Mouse (Mus musculus) inflammation-experienced regulatory T-cells, adult 6 months (primary cell): ENCODE measurements around the gene Pmis2. TPM values are rescaled to one million over a fixed set of nuclear protein-coding genes. Genes with fewer than 3 reads are reported as not detected.

Experiments used
- ATAC-seq: one replicate; pipeline ENCODE4 v1.8.0; 2017
- polyA plus RNA-seq, 3 experiments: library from polyadenylated mRNA; unstranded; fragments of 100-300 nt; shearing (Covaris generic); gene quantifications; one replicate each; pipeline ENCODE4 v1.2.1; 2017

Gene Pmis2
- not detected for polyA plus RNA-seq

DNA sequence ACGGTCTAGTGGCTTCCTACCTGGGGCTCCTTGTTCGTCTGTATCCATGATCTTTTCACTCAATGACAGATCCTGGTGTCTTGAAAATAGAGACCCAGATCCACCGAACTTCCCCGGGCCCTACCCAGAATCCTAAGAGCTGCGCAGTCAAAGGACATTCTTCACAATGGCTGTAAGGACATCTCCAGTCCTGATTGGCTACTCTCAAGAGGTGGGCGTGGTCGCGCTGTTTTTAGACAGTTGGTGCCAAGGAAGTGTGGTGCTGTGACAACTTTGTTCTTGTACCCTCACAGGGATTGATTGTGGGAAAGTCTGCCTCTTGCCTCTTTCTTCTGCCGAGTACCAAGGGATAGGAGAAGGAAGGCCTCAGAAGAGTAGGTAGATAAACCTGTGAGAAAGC is at the start of gene Pmis2:
Pmis2 (minus strand) TSS at position 126 of the 400 bp plus-strand sequence.
- no peak for ATAC-seq

DNA sequence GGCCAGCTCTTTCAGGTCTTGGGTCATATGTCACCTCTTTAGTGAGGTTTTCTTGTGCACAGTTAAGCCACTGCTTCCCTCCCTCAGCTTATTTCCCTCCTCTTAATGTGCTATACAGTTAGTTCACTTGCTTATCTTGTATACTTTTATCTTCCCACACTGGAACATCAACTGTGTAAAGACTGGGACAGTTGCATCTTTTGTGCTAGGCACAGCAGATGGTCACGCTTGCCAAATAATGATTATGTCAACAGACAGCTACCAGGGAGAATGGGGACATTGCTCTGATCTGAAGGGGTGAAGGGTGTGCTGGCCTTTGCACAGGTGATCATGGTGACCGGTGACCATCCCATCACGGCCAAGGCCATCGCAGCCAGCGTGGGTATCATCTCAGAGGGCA is 48.3 kb upstream of the Pmis2 start:
- no peak for ATAC-seq

DNA sequence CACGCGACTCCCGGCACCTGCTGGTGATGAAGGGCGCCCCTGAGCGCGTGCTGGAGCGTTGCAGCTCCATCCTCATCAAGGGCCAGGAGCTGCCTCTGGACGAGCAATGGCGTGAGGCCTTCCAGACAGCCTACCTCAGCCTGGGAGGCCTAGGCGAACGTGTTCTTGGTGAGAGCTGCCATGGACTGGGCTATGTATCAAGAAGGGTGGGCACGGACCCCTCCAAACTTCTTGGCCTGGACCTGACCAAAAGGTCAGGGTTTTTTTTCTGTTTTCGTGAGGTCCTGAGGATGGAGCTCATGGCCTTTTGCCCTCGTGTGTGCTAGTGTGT is 46.3 kb upstream of the Pmis2 start:
- no peak for ATAC-seq

DNA sequence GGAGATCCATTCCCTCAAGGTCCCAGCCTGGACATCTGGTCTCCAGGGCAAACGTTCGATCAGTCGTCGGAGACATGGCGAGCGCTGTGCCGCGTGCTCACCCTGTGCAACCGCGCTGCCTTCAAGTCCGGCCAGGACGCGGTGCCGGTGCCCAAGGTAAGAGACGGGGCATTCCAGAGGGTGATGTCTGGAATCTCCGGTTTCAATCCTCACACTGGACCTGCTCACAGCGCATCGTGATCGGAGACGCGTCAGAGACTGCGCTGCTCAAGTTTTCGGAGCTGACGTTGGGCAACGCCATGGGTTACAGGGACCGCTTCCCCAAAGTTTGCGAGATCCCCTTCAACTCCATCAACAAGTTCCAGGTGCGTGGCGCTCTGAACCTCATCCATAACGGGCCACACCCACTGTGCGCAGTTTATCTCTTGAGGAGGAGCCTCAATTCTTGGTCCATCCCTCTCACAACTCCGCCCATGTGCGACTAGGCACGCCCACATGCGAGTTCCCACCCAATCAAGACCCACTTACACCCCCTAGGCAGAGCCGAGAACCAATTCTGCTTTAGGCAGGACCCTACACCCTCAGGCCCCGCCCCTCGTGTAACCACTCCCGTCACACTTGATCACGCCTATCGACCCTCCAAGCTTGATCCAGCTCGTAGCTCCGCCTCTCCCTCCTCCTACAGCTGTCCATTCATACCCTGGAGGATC is 45.8 kb upstream of the Pmis2 start:
- ATAC-seq: peak; percentile 58

DNA sequence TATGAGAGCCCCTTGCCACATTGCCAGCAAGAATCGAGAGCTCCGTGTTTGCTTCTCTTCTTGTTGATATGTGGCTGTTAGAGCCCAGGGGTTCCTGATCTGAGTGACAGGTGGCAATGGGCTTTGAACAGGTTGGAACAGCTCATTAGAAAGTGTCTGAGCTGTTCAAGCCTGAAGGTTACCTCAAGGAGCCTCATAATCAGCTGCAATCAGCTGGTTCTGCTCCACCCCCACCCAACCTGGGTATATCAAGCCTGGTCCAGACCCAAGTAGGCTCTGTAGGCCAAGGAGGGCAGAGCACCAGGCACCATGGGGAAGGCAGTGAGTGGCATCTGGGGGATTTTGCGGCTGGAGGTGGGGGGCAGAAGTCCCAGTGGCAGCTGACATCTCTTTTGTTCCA is 40.5 kb upstream of the Pmis2 start, which contains the start of gene Atp4a:
Atp4a (plus strand) TSS at position 268 of the 400 bp plus-strand sequence.
- no peak for ATAC-seq

DNA sequence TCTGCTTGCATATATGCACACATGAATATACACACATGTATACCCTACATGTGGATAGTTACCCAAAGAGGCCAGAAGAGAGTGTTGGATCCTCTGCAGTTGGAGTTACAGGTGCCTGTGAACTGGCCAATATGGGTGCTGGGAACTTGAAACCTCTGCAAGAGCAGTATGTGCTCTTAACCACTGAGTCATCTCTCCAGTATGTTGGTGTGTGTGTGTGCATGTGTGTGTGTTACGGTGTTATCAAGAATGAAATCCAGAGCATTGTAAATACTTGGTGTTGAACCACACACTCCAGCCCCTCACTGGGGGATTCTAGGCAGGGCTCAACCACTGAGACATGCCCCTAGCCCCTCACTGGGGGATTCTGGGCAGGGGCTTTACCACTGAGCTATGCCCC is 36.0 kb upstream of the Pmis2 start:
- no peak for ATAC-seq

DNA sequence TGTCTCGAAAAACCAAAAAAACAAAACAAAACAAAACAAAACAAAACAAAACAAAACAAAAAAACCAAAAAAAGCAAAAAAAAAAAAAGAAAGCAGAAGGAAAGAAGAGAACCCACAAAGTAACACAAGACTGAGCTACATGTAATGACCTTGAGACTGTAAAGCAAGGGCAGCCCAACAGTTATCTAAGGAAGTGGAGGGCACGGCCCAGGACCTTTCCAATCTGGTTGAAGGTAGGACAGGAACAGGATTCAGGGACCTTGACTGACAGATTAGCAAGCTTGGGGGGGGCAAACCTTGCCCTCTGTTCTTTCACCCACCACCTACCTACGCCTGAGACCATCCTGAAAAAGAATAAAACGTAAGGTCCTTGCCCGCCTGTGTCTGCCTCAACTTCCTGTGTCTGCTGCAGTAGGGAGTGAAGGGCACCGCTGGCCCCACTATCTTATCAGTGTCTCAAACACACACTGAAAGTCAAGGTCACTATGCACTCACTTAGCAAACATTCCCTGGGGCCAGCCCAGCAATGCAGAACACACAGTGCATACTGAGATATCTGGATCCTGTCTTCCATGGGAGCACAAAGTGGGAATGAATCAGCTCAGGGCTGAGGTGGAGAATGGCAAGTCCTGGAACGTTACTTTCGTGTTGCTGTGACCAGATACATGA is 34.9 kb upstream of the Pmis2 start:
- no peak for ATAC-seq

DNA sequence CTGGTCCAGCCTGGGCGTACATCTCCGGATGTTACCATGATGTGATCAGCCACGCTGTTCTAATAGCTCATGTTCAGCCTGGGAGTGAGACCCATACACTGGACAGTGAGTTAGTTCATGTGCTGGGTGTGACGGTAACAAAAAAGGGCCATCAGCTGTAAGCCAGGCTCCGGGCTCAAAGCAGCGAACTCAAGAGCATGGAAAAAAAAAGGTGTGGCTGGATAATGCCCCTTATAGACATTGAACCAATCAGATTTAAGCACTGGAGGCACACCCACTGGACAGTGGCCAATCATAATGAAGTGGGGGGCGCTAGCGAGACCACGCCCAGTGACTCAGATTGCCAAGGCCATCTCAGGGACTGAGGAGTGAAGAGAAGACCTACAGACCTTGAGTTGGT is 27.2 kb upstream of the Pmis2 start, which contains the start of gene 2200002J24Rik:
2200002J24Rik (plus strand) TSS at position 338 of the 400 bp plus-strand sequence.
- no peak for ATAC-seq

DNA sequence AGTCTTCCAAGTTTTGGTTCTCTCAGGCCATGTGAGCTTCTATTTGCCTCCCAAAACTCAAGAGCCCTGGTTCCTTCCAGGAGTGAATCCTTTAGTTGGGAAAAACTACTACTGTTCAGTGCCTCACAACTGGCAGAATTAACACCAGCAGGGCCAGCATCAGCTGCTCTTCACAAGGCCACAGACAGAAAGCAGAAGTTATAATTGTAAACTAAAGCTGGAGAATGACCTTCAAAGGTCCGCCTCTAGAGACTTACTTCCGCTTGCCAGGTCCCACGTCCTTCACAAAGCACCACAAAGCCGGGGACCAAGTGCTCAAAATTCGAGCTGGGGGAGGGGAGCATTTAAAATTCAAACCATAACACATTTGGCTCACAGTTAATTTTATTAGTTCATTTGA is 26.7 kb upstream of the Pmis2 start:
- no peak for ATAC-seq

DNA sequence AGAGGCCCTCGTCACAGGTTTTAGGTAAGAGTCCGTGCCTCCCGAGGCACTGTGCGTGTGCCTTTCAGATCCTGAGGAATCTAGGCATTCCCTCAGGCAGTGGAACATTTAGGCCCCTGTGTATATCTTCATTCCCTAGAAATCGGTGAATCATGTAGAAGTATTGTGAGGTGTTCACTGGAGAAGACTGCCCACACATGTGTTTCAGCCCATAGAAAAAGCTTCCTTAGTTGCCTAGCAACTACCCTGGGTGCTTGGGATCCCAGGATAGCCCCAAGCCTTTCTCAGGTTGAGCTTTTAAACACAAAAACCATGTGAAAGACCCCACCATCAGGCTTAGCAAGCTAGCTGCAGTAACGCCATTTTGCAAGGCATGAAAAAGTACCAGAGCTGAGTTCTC is 16.9 kb upstream of the Pmis2 start:
- no peak for ATAC-seq

DNA sequence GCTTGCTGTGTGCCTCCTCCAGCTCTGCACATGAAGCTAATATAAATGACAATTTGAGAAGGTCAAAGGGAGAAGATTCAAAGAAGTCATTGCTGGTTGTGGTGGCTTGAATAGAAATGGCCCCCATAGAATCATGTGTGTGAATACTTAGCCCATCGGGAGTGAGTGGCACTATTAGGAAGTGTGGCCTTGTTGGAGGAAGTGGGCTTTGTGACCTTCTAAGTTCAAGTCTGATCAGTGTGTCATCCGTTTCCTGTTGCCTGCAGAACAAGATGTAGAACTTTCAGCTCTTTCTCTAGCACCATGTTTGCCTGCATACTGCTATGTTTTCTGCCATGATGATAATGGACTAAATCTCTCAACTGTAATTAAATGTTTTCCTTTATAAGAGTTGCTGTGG is 12.0 kb upstream of the Pmis2 start:
- no peak for ATAC-seq

DNA sequence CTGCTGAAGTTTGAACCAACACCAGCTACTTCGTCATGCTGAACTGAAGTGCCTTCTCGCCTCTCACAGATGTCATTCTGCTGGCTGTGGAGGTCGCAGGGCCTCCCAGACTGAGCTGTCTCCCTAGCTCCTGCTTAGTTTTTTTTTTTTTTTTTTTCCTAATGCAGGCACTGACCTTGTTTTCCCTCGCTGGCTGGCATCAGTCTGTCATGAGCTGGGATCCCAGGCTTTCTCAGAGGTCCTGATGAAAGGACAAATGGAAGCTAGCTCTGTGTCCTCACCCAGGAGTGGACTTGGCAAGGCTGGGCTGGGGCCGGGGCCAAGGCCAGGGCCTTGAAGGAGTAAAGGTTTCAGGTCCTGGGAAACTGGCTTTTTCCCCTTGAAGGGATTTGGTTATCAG is 10.5 kb upstream of the Pmis2 start:
- no peak for ATAC-seq

DNA sequence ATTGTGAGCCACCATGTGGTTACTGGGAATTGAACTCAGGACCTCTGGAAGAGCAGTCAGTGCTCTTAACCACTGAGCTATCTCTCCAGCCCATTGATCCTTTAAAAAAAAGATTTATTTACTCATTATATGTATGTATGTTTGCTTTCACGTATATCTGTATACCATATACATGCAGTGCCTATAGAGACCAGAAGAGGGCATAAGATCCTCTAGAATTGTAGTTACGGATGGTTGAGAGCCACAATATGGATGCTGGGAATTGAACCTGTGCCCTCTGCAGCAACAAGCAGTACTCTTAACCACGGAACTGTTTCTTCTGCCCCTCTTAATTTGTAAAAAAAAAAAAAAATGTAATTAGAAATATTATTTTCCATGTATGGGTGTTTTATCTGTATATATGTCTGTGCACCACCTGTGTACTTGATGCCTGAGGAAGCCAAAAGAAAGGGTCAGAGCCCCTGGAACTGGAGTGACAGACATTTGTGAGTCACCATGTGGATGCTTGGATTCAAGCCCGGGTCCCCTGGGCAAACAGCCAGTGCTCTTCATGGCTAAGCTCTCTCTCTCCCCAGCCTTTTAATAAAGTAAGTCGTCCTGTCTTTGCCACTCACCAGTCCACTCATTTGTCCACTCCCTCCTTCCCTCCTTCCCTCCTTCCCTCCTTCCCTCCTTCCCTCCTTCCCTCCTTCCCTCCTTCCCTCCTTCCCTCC is 7.0 kb upstream of the Pmis2 start:
- no peak for ATAC-seq

DNA sequence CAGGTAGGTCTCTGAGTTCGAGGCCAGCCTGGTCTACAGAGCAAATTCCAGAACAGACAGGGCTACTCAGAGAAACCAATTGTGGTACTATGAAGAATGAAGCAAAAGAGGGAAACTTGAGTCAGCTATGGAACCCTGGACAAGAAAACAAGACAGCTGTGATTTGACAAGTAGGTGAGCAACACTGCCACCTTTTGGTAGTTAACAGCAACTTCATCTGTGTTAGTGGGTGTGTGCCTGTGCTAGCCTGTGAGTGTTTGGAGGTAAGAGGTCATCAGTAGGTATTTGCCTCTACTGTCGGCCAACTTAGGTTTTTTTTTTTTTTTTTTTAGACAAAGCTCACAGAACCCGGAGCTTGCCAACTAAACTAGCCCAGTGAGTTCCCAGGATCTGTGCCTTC is 2.2 kb downstream of the Pmis2 start:
- ATAC-seq: no peak

DNA sequence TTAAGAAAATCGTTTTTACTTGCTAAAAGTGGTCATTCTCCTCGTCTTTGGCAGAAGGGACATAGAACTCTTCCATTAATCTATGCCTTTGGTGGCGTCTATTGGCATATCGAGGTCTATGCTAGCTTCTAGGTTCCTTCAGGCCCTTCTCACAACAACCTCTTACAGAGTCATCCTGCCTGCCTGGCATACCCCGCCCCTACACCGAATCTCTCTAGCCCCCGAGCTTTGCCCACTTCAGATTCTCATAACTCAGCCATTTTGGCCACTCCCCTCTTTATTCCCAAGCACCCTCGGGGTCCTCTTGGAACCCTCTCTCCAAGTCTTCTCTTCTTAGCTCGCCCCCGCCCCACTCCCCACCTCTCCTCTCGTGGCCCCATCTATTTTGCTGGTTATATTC is 6.1 kb downstream of the Pmis2 start:
- ATAC-seq: peak; percentile 14

DNA sequence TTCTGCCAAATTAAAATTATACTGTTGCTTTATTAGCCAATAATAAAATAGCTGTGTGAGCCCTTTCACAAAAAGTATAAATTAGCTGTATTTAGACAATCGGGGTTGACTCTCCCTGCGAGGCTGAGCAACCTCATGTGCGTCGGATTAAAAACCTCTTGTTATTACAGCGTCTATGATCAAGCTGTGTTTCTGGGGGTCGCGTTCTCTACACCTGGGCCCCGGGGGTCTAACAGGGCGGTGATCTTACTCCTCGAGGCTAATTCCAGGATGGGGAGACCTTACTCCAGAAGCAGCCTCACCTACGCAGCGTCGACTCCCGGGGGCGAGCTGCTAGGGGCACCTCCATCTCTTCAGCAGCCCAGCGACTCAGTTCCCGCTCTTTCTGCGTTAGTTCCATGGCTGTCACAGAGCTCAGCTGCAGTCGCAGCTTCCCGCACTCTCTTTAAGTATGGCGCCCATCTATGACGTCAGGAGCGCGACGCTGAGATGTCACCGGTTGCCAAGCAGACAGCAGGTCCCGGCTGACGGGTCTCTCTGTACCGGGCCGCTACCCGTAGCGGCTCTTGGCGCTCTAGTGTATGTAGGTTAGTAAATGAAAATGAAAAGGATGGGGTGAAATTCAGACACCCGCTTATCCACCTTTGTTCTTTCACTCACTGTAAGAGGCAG is 6.7 kb downstream of the Pmis2 start, which contains the start of gene Haus5:
Haus5 (minus strand) TSS at position 466 of the 672 bp plus-strand sequence.
- ATAC-seq: peak; percentile 97

DNA sequence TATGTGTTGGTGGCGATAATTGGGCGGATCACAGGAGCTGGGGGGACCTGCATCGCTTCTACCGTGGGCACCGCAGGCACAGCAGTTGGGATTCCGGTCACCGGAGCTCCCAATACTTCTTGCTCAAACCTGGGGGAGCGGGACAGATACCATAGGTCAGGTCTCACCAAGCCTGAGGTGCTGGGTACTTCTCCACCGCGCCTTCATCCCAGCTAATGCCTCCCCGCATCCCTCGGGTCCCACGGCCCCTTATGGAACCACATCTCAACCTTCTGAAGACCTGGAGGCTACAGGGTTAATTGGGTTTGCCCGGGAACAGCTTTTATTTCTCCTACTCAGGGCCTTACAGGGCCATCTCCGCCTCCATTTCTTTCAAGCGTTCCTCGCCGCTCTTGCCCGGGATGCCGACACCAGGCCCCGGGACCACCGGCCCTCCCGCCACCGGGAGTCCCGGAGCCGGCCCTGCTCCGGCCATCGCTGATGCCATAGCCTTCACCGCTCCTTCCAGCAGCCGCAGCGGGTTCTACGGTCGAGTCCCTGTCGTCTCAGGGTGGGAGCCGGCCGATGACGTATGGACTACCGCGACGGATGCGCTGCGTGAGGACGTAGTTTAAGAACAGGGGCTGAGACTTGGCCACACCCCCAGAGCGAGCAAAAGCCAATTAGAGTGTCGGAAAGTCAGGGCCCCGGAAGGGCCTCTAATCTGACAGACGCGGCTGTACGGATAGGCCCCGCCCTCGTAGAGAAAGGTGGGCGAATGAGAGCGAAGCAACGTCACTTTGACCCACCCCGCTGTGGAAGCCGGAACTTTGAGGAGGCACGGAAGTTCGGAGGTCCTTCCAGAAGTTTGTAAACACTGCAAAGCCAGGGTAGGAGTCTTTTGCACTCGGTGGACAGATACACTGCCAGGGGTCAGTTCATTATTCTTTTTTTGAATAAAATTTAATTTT is 21.5 kb downstream of the Pmis2 start, which contains the start of gene Rbm42:
Rbm42 (minus strand) TSS at position 727 of the 950 bp plus-strand sequence.
- ATAC-seq: peak; percentile 99

DNA sequence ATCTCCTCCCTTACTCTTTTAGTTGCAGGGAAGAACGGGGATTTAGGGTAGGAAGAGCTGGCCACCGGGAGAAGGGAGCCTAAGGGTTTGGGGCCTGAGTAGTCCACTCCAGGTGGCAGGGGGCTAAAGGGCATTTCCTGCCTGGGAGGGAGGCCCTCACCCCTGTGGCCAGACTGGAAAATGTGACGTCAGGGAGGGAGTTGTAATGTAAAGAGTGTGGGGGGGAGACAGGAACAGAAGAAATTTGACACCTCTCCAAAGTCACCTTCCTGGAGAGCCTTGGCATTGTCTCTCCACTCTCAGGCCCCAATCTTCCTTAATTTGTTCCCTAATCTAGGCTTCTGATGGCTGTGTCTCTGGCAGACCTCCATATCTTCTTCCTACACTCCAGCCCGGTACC is 32.3 kb downstream of the Pmis2 start:
- ATAC-seq: no peak

DNA sequence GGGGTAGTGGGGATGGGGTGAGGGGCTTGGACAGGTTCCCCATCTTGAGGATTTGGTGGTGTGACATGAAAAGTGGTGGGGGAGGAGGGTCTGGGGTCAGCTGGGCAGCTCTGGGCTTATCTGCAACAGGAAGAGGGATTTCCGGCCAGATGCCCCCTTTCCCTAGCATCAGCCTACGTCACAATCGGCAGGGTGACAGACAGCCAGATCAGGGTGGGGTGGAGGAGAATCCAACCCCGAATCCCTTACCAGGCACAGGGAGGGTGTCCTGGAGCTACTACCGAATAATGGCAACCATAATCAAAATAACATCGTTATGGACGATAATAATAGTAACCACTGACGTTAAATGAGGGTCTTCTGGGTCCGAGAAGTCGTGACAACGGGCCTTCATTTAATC is 35.0 kb downstream of the Pmis2 start:
- ATAC-seq: no peak

DNA sequence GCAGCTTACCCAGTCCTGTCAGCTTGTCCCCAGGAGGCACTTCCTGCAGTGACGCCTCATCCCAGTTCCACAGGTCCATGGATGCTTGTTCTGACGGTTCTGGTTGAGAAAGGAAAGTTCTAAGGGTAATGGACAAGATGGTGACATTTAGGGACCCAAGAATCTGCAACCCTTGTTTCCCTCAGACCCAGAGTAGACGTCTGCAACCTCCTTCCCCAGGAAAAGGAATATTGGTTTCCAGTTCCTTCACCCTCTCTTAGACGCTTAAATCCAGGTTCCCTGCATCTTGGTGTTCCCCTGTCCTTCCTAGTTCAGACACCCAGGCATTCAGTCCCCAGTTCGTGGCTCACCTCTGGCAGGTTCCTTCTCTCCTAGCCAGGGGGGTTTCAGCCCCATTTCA is 35.7 kb downstream of the Pmis2 start, which contains the start of gene Etv2:
Etv2 (minus strand) TSS at position 101 of the 400 bp plus-strand sequence.
- ATAC-seq: no peak

DNA sequence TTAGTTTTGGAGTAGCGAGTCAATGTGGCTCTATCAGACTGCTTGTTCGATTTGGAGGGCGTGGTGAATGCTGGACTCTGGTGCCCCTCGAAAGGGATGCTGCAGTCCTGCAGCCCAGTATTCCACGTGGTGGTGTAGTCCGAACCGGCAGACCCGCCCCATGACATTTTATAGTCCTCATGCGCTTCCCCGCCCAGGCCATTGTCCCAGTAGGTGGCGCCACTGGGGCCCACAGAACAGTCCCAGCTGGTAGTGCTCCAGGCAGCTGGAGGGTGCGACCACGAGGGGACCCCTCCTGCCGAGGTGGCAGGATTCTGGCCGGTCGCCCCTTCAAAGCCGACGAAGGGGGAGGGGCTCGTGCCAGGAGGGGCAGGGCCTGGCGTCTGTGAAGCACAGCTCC is 36.8 kb downstream of the Pmis2 start:
- no peak for ATAC-seq
